Mouse (Mus musculus) macrophage (primary cell): ENCODE measurements around the gene Plxna1. TPM values are rescaled to one million over a fixed set of nuclear protein-coding genes. Genes with fewer than 3 reads are reported as not detected.

ENCODE experiments used
- H3K27ac ChIP-seq: fragments of 350-480 bp; formaldehyde crosslinking; 2 replicates; pipeline ENCODE4 v1.9.0; 2021
- H3K36me3 ChIP-seq: fragments of 350-480 bp; formaldehyde crosslinking; 2 replicates; pipeline ENCODE4 v1.9.0; 2021; ENCODE audit errors: inconsistent target
- H3K4me3 ChIP-seq: fragments of 350-480 bp; formaldehyde crosslinking; 2 replicates; pipeline ENCODE4 v1.9.0; 2021; ENCODE audit errors: inconsistent target
- H3K79me2 ChIP-seq: fragments of 350-480 bp; formaldehyde crosslinking; 2 replicates; pipeline ENCODE4 v1.9.0; 2021; ENCODE audit errors: inconsistent target
- WGBS: methylation state at CpG from one replicate; pipeline ENCODE4 v1.1.7; 2026; ENCODE audit warnings: inconsistent platforms; ENCODE audit not compliant: missing documents; 5-methylcytosine and 5-hydroxymethylcytosine counted together
- polyA plus RNA-seq: library from polyadenylated mRNA; stranded (reverse); fragments of 250-400 nt; gene quantifications from 3 replicates; pipeline ENCODE4 v1.2.4, GENCODE M21; 2018; ENCODE audit warnings: inconsistent platforms

Plxna1 gene
- polyA plus RNA-seq, 1 experiment from 2014 or later: 104 TPM

DNA sequence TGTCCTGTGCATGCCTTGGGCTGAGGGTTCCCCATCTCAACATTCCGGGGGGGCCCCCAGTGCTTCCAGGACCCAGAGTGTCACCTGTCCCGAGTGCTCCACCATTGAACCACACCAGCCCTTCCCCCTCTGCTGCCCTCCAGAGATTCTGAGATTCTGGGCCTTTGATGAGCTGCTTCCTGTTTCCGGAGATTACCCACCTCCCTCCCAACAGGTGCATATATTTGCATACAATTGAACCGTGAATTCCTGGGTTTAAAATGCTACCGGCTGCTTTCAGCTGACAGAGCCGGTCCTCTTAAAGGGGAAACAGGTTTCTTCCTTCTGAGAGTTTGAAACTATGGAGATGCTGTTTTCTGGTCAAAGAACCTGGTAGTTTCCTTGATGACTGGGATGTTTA is 74.3 kb downstream of the Plxna1 start:
- H3K36me3 ChIP-seq: no peaks in the 10 kb centered on the region
- H3K79me2 ChIP-seq: no peaks in the 10 kb centered on the region
- no peak overlapping the region for H3K4me3 ChIP-seq
- 43% methylated on average over 6 of the region's 6 CpGs for WGBS
- no peak overlapping the region for H3K27ac ChIP-seq

DNA sequence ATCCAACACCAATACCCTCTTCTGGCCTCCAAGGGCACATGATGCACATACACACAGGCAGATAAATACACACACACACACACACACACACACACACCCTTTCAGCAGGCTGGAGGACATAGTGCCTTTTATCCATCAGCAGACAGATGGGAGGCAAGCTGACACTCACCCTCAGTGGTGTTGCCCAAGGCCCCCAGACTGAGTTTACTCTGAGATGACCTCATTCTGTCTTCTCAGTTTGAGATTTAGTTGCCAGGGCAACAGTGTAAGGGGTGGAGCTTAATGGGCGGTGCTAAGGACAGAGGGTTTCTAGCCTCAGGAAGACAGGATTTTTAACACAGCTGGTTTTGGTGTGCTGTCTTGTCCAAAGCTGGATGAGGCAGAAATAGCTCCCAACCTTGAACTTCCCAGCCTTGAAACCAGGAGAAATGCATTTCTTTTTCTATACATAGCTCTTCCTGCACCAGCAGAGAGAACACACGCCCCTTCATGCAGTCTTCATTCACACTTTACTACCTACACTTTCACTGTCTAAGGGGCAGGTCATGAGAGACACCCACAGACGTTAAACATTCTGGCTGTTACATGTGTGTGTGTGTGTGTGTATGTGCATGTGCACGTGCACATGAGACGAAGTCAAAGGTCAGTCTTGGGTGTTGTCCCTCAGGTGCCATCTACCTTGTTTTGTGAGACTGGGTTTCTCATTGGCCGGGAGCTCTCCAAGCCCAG is 75.6 kb downstream of the Plxna1 start:
- Histone ChIP-seq H3K27ac (0 out of 2 replicates have a peak overlapping the region, but pooled peaks have one; percentile 5), H3K4me3 (no peak overlapping the region), H3K36me3 (no peaks in the 10 kb centered on the region), H3K79me2 (no peaks in the 10 kb centered on the region)
- 84% methylated on average over 6 of the region's 6 CpGs for WGBS

DNA sequence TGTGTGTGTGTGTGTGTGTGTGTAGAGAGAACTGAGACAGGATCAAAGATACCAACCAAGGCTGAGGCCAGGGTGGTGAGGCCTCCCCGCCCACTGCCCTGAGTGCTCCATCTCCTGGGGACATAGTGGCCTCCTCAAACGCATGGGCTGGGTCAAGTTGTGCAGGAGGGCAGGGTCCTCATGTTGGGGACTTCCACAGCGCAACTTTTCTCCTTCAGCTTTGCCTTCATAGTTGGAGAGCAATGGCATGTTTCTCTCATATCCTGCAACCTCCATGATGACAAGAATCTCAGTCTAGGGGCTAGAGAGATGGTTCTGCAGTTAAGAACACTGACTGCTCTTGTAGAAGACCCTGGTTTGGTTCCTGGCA is 76.1 kb downstream of the Plxna1 start:
- WGBS: 86% methylated on average over 3 of the region's 3 CpGs
- Histone ChIP-seq H3K4me3 (no peak overlapping the region), H3K79me2 (no peaks in the 10 kb centered on the region), H3K36me3 (no peaks in the 10 kb centered on the region), H3K27ac (0 out of 2 replicates have a peak overlapping the region, but pooled peaks have one; percentile 5)

DNA sequence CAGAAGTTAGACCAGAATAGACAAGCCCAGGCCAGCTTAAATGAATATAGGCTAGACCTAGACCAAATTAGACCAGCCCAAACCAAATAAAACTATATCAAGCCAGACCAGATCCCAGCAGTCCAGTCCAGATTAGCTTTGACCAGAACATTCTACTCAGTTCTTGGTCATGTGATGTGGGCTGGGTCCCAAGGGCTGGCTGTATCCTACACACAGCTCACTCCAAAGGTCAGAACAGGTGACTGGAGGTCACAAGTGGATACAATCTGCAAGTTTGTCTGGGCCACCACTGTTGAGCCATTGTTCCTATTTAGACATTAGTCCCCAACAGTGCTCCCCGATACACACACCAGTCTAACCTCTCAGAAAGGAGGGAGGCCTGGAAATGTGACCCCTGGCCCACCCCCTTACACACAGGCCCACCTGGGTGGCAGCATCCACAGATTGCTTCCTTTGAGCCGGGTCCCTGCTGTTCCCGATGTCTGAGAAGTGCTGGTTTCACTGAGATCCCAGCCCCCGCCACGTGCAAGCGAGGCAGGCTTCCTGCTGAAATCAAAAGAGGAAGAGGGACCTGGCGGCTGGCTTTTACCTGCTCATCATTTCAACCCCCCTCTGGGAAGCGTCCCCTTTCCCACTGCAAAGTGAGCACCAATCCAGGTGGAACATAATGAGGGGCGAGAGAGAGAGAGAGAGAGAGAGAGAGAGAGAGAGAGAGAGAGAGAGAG is 76.7 kb downstream of the Plxna1 start:
- Histone ChIP-seq H3K27ac (no peak overlapping the region), H3K79me2 (no peaks in the 10 kb centered on the region), H3K36me3 (no peaks in the 10 kb centered on the region), H3K4me3 (no peak overlapping the region)
- WGBS: 48% methylated on average over 7 of the region's 9 CpGs

DNA sequence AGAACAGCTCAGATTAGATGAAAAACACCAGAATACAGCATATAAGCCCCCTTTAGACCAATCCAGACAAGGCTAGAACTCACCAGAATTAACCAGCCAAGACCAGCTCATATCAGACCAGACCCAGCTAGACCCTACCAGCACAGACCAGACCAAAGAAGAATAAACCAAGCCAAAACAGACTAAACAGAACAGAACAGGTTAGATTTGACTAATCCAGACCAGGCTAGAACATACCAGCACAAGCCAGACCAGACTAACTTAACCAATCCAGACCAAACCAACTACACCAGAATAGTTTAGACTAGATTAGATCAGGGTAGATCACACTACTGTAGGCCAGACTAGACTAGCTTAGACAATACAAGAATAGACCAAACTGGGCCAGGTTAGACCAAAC is 77.3 kb downstream of the Plxna1 start:
- Histone ChIP-seq H3K79me2 (no peaks in the 10 kb centered on the region), H3K4me3 (no peak overlapping the region), H3K36me3 (no peaks in the 10 kb centered on the region), H3K27ac (no peak overlapping the region)

DNA sequence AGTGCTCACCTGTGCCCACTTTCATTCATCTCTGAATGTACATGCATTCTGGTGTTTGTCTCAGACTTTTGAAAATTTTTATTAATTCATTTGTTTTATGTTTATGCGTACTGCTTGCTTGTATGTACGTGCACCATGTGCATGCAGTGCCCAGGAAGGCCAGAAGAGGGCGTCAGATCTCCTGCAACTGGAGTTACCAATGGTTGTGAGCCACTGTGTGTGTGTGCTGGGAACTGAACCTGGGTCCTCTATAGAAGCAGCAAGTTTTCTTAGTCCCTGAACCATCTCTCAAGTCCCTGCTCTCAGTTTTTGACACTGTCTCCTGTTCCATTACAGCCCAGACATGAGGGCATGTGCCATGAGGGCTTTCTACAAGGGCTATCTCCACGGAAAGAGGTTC is 79.3 kb downstream of the Plxna1 start:
- Histone ChIP-seq H3K4me3 (no peak overlapping the region), H3K79me2 (no peaks in the 10 kb centered on the region), H3K27ac (peak overlapping the region; percentile 99; the same call in 1 of the 2 replicates), H3K36me3 (no peaks in the 10 kb centered on the region)
- 97% methylated on average over 4 of the region's 4 CpGs for WGBS

DNA sequence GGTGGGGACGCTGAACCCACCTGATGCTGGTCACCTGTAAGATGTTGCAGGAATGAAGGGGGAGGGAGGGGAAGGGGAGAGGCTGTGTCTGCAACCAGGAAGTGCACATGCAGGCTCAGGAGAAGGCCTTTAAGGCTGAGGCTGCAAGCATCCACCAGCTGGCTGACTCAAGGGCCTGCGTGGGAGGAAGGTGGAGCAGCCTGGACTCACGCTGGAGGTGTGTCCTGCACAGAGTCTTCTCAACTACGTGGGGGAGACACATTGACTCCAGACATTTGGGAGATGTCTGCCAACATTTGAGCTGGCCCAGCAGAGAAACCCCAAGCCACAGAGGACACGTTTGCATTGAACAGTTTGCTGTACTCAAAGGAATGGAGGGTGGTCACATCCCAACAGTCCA is 79.8 kb downstream of the Plxna1 start:
- Histone ChIP-seq H3K27ac (peak overlapping the region; percentile 99), H3K36me3 (no peaks in the 10 kb centered on the region)

DNA sequence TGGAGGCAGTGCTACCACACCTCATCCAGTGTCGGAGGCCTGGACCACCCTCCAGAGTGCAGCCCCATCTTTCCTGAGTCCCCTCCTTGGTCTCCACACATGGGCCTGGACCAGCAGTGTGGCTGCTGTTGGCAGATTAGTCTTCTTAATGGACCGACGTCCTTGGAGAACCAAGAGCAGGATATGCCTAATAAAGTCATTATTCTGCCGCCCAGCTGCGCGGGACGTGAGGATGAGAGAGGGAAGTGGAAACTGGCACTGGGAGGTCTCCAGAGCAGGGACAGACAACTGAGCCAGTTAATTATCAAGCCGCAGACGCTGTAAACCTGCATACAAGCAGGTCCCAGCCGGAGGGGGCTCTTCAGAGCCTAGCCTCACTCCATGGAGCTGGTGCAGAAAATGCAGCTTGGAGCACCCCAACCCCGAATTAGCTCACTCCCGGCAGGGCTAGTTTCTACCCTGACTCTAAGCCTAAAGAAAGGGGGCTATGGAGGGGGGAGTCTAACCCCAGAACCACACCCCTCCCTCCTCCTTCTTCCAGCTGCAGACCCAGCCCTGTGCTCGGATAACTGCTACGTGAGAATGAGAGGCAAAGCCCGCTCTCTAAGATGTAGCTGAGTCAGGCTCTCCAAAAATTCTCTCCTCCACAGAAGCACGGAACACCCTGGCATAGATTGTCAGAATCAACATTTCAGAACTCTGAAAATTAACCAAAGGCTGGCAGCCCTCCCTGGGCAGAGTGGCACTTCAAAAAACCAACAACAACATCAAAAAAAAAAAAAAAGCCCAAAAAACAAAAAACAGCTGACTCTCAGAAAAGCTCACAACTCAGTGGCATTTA is 80.7 kb downstream of the Plxna1 start:
- WGBS: 73% methylated on average over 16 of the region's 16 CpGs
- no peaks in the 10 kb centered on the region for H3K79me2 ChIP-seq
- peak overlapping the region; percentile 99 for H3K27ac ChIP-seq
- no peak overlapping the region for H3K4me3 ChIP-seq
- no peaks in the 10 kb centered on the region for H3K36me3 ChIP-seq

More for the DNA sequence above, 79.8 kb downstream of the Plxna1 start:
- 86% methylated on average over 5 of the region's 5 CpGs for WGBS
- H3K79me2 ChIP-seq: no peaks in the 10 kb centered on the region
- no peak overlapping the region for H3K4me3 ChIP-seq

DNA sequence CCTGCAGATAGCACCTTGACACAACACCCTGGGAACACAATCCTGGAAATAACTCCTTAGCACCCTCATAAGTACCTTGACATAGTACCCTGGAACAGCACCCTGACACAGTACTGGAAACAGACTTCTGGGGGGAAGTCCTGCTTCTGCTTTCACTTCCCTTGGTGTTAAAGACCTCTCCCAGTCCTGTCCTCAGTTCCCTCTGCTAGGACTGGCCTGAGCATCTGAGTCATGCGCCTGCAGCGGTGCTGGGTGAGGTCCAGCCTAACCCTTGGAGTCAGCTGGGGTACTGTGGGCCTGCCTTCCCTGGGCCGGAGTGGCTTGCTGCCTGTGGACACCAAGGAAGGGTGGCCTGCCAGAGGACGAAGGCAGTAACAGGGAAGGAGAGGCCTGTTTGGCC is 81.9 kb downstream of the Plxna1 start:
- H3K79me2 ChIP-seq: no peaks in the 10 kb centered on the region
- peak overlapping the region; percentile 99 for H3K27ac ChIP-seq
- H3K36me3 ChIP-seq: no peaks in the 10 kb centered on the region
- WGBS: 2% methylated on average over 4 of the region's 4 CpGs
- no peak overlapping the region for H3K4me3 ChIP-seq

DNA sequence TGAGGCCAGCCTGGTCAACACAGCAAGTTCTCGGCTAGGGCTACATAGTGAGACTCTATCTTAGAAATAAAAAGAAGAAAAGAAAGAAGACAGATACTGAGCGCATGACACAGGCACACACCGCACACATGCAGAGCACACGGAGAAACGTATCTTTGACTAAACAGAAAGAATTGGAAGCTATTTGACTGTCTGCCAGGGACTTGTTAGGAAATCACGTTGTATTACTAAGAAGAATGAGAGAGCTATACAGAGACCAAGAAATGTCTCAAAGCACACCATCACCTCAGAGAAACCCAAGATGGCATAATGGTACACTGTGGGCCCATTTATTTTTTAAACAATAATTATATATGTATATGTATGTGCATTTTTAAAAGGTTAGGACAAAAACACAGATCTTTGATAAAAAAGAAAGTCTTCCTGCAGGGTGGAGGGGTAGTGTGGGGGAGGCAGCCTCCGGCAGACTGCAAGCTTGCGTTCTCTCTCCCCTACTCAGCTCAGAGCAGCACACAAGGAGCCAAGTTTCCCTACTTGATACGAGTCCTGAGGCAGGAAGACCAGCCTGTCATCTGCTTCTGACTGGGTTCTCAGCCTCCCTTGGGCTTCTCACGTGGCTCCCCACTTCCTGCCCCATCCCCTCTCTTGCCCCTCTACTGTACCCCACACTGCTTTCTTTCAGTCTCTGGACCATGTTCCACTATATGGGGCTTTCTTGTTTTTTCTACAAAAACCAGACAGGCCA is 90.5 kb downstream of the Plxna1 start:
- WGBS: 56% methylated on average over 10 of the region's 10 CpGs
- Histone ChIP-seq H3K4me3 (no peak overlapping the region), H3K79me2 (no peaks in the 10 kb centered on the region), H3K36me3 (no peaks in the 10 kb centered on the region), H3K27ac (peak overlapping the region; percentile 15; the same call in 1 of the 2 replicates)

DNA sequence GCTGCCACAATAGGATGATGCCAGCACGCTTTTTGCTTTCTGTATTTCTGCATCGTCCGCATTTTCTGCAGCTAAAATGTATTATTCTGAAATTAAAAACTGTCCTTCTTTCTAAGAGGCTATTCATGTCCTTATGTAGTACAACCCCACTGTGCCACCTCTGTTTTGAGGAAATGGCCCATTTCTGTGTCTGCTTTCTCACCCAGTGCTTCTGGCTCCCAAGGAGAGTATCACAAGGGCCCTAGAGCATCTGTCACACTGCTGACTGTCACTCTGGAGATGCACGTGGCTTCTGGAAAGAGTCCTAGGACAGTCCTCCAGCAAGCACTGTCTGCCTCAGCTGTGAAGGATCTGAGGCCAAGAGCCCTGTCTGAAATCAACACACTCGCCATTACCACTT is 95.2 kb downstream of the Plxna1 start:
- no peak overlapping the region for H3K4me3 ChIP-seq
- no peaks in the 10 kb centered on the region for H3K79me2 ChIP-seq
- peak overlapping the region; percentile 21 for H3K27ac ChIP-seq
- no peaks in the 10 kb centered on the region for H3K36me3 ChIP-seq
- WGBS: 87% methylated on average over 5 of the region's 5 CpGs
